Mouse (Mus musculus) bone marrow, adult 2 months (tissue): ENCODE data around the gene Pxn.

ENCODE experiments used
- CTCF ChIP-seq: fragments of 200-500 bp; IDR thresholded peaks from 2 replicates; pipeline ENCODE4 v1.5.1; 2011; ENCODE audit warnings: low read length, control low read depth; ENCODE audit not compliant: control insufficient read depth, insufficient read depth
- POLR2A ChIP-seq: fragments of 200-500 bp; IDR thresholded peaks from 2 replicates; pipeline ENCODE4 v1.6.1; 2011; ENCODE audit warnings: low read depth, mild to moderate bottlenecking, control low read depth, low read length, borderline replicate concordance; ENCODE audit not compliant: control insufficient read depth

DNA sequence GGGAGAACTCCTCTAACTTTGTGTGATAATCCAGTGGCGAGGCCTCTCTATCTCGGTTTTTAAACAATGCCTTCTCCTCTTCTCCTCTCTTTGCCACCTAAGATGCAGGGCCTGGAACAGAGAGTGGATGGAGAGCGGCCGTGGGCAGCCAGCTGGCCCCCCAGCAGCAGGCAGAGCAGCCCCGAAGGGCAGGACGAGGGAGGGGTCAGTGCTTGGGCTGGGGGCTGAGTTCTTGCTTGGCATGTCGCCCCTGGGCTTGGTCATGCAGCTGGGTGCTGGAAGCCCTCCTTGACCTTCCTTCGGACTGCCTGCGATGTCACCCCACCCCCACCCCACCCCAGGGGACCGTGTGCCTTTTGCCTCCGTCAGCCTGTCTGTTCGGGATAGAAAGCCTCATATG lies 44.9 kb downstream of the Pxn start:
- TF ChIP-seq POLR2A (no peak), CTCF (no peak)
